Mouse (Mus musculus): Measurements from ENCODE around the gene Pip5kl1. TPM values are rescaled to one million over a fixed set of nuclear protein-coding genes. Genes with fewer than 3 reads are reported as not detected.

Pip5kl1 gene
- polyA plus RNA-seq, 1 experiment from 2014 or later, result not detected

- Histone ChIP-seq H3K9ac (no peak overlapping the region), H3K4me2 (no peak overlapping the region), H3K36me3 (replicated peaks) (no peaks in the 10 kb centered on the region), H3K27ac (replicated peaks) (no peak overlapping the region), H3K4me3 (replicated peaks) (no peak overlapping the region), H3K4me1 (replicated peaks) (peaks cover 28% of the 10 kb centered on the region), H3K9me3 (replicated peaks) (no peaks in the 10 kb centered on the region), H3K27me3 (no peaks in the 10 kb centered on the region)
- WGBS (ENCODE audit: insufficient replicate concordance), result 52% methylated on average over 9 of the region's 9 CpGs
- no peak for ATAC-seq (ENCODE audit: insufficient read depth)
Observed at GRCm38 (mm10) chr2:32629276-32629976, 54.8 kb downstream of the Pip5kl1 start.

- H3K27me3 ChIP-seq, result no peaks in the 10 kb centered on the region
- no peak overlapping the region for H3K9ac ChIP-seq
- no peaks in the 10 kb centered on the region for H3K36me3 ChIP-seq (replicated peaks)
- H3K9me3 ChIP-seq (replicated peaks), result no peaks in the 10 kb centered on the region
- no peak overlapping the region for H3K4me2 ChIP-seq
- ATAC-seq (ENCODE audit: insufficient read depth), result no peak
- H3K27ac ChIP-seq (replicated peaks), result no peak overlapping the region
- H3K4me3 ChIP-seq (replicated peaks), result no peak overlapping the region
- peaks cover 22% of the 10 kb centered on the region for H3K4me1 ChIP-seq (replicated peaks)
- WGBS (ENCODE audit: insufficient replicate concordance), result 81% methylated on average over 8 of the region's 9 CpGs
Observed at GRCm38 (mm10) chr2:32630036-32630435, 55.4 kb downstream of the Pip5kl1 start.

GRCm38 (mm10) chr2:32631046-32631445 is 56.4 kb downstream of the Pip5kl1 start:
- peaks cover 12% of the 10 kb centered on the region for H3K4me1 ChIP-seq (replicated peaks)
- H3K27me3 ChIP-seq, result no peaks in the 10 kb centered on the region
- no peak overlapping the region for H3K4me3 ChIP-seq (replicated peaks)
- H3K9ac ChIP-seq, result no peak overlapping the region
- no peak overlapping the region for H3K4me2 ChIP-seq
- no peak for ATAC-seq (ENCODE audit: insufficient read depth)
- no peak overlapping the region for H3K27ac ChIP-seq (replicated peaks)
- H3K9me3 ChIP-seq (replicated peaks), result no peaks in the 10 kb centered on the region
- H3K36me3 ChIP-seq (replicated peaks), result no peaks in the 10 kb centered on the region
- WGBS (ENCODE audit: insufficient replicate concordance), result 72% methylated on average over 10 of the region's 10 CpGs

GRCm38 (mm10) chr2:32631737-32632394 is 57.3 kb downstream of the Pip5kl1 start:
- no peaks in the 10 kb centered on the region for H3K9me3 ChIP-seq (replicated peaks)
- ATAC-seq (ENCODE audit: insufficient read depth), result 0 out of 2 replicates have a peak, but pooled peaks have one; percentile 45
- no peaks in the 10 kb centered on the region for H3K36me3 ChIP-seq (replicated peaks)
- no peaks in the 10 kb centered on the region for H3K27me3 ChIP-seq
- no peak overlapping the region for H3K9ac ChIP-seq
- H3K27ac ChIP-seq (replicated peaks), result no peak overlapping the region
- no peak overlapping the region for H3K4me2 ChIP-seq
- peaks cover 8% of the 10 kb centered on the region for H3K4me1 ChIP-seq (replicated peaks)
- H3K4me3 ChIP-seq (replicated peaks), result no peak overlapping the region
- 33% methylated on average over 7 of the region's 7 CpGs for WGBS (ENCODE audit: insufficient replicate concordance)

Other genes with a start within 250 kb of the Pip5kl1 start
- gene Ciz1, start 222.5 kb upstream of the Pip5kl1 start, polyA plus RNA-seq (2015; fragmentation: Nextera tagmentation; extraction: Ambion mirVana), result 17.0 and 18.0 TPM in 2 replicates
- gene Dnm1, start 221.5 kb upstream of the Pip5kl1 start, polyA plus RNA-seq (2015; fragmentation: Nextera tagmentation; extraction: Ambion mirVana), result 0.44 and 0.50 TPM in 2 replicates
- gene 1110008P14Rik, start 192.9 kb upstream of the Pip5kl1 start, polyA plus RNA-seq (2015; fragmentation: Nextera tagmentation; extraction: Ambion mirVana), result 25.0 and 29.0 TPM in 2 replicates
- gene Lcn2, start 186.5 kb upstream of the Pip5kl1 start, polyA plus RNA-seq (2015; fragmentation: Nextera tagmentation; extraction: Ambion mirVana), result 185 and 214 TPM in 2 replicates
- gene Ptges2, start 178.9 kb upstream of the Pip5kl1 start, polyA plus RNA-seq (2015; fragmentation: Nextera tagmentation; extraction: Ambion mirVana), result 12.0 and 12.2 TPM in 2 replicates
- gene Naif1, start 124.3 kb upstream of the Pip5kl1 start, polyA plus RNA-seq (2015; fragmentation: Nextera tagmentation; extraction: Ambion mirVana), result 2.4 TPM in 2 replicates
- gene Slc25a25, start 123.4 kb upstream of the Pip5kl1 start, polyA plus RNA-seq (2015; fragmentation: Nextera tagmentation; extraction: Ambion mirVana), result 9.6 and 10.4 TPM in 2 replicates
- 1.3 and 2.2 TPM in 2 replicates for gene Fam102a, start 39.5 kb upstream of the Pip5kl1 start, polyA plus RNA-seq (2015; fragmentation: Nextera tagmentation; extraction: Ambion mirVana)
- gene Dpm2, start 3.9 kb upstream of the Pip5kl1 start, polyA plus RNA-seq (2015; fragmentation: Nextera tagmentation; extraction: Ambion mirVana), result 48.2 and 49.0 TPM in 2 replicates
- not detected in 2 replicates for gene 9430097D07Rik, start 887 bp downstream of the Pip5kl1 start, polyA plus RNA-seq (2015; fragmentation: Nextera tagmentation; extraction: Ambion mirVana)
- 7.9 and 8.5 TPM in 2 replicates for gene St6galnac4, start 12.3 kb downstream of the Pip5kl1 start, polyA plus RNA-seq (2015; fragmentation: Nextera tagmentation; extraction: Ambion mirVana)
- gene St6galnac6, start 24.9 kb downstream of the Pip5kl1 start, polyA plus RNA-seq (2015; fragmentation: Nextera tagmentation; extraction: Ambion mirVana), result 11.6 and 11.7 TPM in 2 replicates
- gene Ak1, start 47.0 kb downstream of the Pip5kl1 start, polyA plus RNA-seq (2015; fragmentation: Nextera tagmentation; extraction: Ambion mirVana), result 4.7 and 6.6 TPM in 2 replicates
- 23.5 and 29.5 TPM in 2 replicates for gene Eng, start 71.8 kb downstream of the Pip5kl1 start, polyA plus RNA-seq (2015; fragmentation: Nextera tagmentation; extraction: Ambion mirVana)
- 41.2 and 51.2 TPM in 2 replicates for gene Fpgs, start 129.3 kb downstream of the Pip5kl1 start, polyA plus RNA-seq (2015; fragmentation: Nextera tagmentation; extraction: Ambion mirVana)
- 48.3 and 49.6 TPM in 2 replicates for gene Cdk9, start 138.3 kb downstream of the Pip5kl1 start, polyA plus RNA-seq (2015; fragmentation: Nextera tagmentation; extraction: Ambion mirVana)
- 7.0 and 8.3 TPM in 2 replicates for gene Sh2d3c, start 146.3 kb downstream of the Pip5kl1 start, polyA plus RNA-seq (2015; fragmentation: Nextera tagmentation; extraction: Ambion mirVana)
- gene 6330409D20Rik, start 166.2 kb downstream of the Pip5kl1 start, polyA plus RNA-seq (2015; fragmentation: Nextera tagmentation; extraction: Ambion mirVana), result not detected in 2 replicates
- 24.7 and 27.7 TPM in 2 replicates for gene Tor2a, start 182.4 kb downstream of the Pip5kl1 start, polyA plus RNA-seq (2015; fragmentation: Nextera tagmentation; extraction: Ambion mirVana)
- 0.13 TPM in 1 of 2 replicates, not detected in the other for gene Ttc16, start 200.8 kb downstream of the Pip5kl1 start, polyA plus RNA-seq (2015; fragmentation: Nextera tagmentation; extraction: Ambion mirVana)
- 1.5 and 1.8 TPM in 2 replicates for gene Ptrh1, start 201.0 kb downstream of the Pip5kl1 start, polyA plus RNA-seq (2015; fragmentation: Nextera tagmentation; extraction: Ambion mirVana)
- not detected in 2 replicates for gene Cfap157, start 209.6 kb downstream of the Pip5kl1 start, polyA plus RNA-seq (2015; fragmentation: Nextera tagmentation; extraction: Ambion mirVana)